Mouse (Mus musculus) small intestine, adult 2 months (tissue): ENCODE data around the gene Lama2.

ENCODE experiments used
- CTCF ChIP-seq: fragments of 200-500 bp; IDR thresholded peaks from 2 replicates; pipeline ENCODE4 v1.5.1; 2012; ENCODE audit warnings: low read depth, mild to moderate bottlenecking, control low read depth, inconsistent platforms, low read length, moderate library complexity, mixed read lengths; ENCODE audit not compliant: insufficient replicate concordance, insufficient read length; ENCODE audit errors: extremely low read depth
- POLR2A ChIP-seq: fragments of 200-500 bp; IDR thresholded peaks from 2 replicates; pipeline ENCODE4 v1.6.1; 2012; ENCODE audit warnings: low read depth, mild to moderate bottlenecking, control low read depth, inconsistent platforms, low read length, moderate library complexity

GRCm38 (mm10) chr10:27475540-27475939 is 144.0 kb downstream of the Lama2 start:
- no peak for TF ChIP-seq CTCF
- no peak for TF ChIP-seq POLR2A
